Mouse (Mus musculus): ENCODE measurements around the gene Pacsin3. TPM values are rescaled to one million over a fixed set of nuclear protein-coding genes. Genes with fewer than 3 reads are reported as not detected.
A peak's percentile ranks its signal among the peaks of the same experiment; 100 is the strongest.
"Not testable (repeated sequence)": the region's sequence is repeated elsewhere in the genome, so short reads cannot be mapped to it uniquely, and the experiment has no call there.

The Pacsin3 gene
- polyA plus RNA-seq, 1 experiment: 3.9 TPM

GRCm38 (mm10) chr2:91236601-91237510, 18.9 kb upstream of the Pacsin3 start, which contains the start of gene Ddb2:
Gene Ddb2, minus strand, starts transcription at chr2:91236982.
- Histone ChIP-seq H3K4me1 (ENCODE audit: control insufficient read depth, insufficient read depth, low read length) (peaks cover 6% of the 10 kb centered on the region; the same call in 1 of the 2 replicates), H3K36me3 (ENCODE audit: control insufficient read depth, insufficient read depth, low read length) (no peaks in the 10 kb centered on the region)
- TF ChIP-seq CTCF (IDR thresholded peaks at IDR 0.05; ENCODE audit: control insufficient read depth, insufficient read depth, insufficient replicate concordance, low read depth, low read length) (no peak), POLR2A (IDR thresholded peaks at IDR 0.05; ENCODE audit: control insufficient read depth, low read depth, low read length) (peak; percentile 46; the same call in 1 of the 2 replicates)

GRCm38 (mm10) chr2:91237511-91238080, 18.2 kb upstream of the Pacsin3 start:
- not testable (repeated sequence) for H3K27ac ChIP-seq (ENCODE audit: control insufficient read depth, insufficient read depth, low read depth, low read length); H3K36me3 ChIP-seq (ENCODE audit: control insufficient read depth, insufficient read depth, low read length); H3K27me3 ChIP-seq (ENCODE audit: control insufficient read depth, insufficient read depth, low read length); H3K4me1 ChIP-seq (ENCODE audit: control insufficient read depth, insufficient read depth, low read length)
- H3K4me3 ChIP-seq (ENCODE audit: control insufficient read depth, low read depth, low read length): peak overlapping the region; percentile 89

More at GRCm38 (mm10) chr2:91236601-91237510, 18.9 kb upstream of the Pacsin3 start, which contains the start of gene Ddb2:
- Histone ChIP-seq H3K27me3 (ENCODE audit: control insufficient read depth, insufficient read depth, low read length) (no peaks in the 10 kb centered on the region), H3K4me3 (ENCODE audit: control insufficient read depth, low read depth, low read length) (peak within 1 kb of the TSS; percentile 96), H3K27ac (ENCODE audit: control insufficient read depth, insufficient read depth, low read depth, low read length) (peak within 1 kb of the TSS; percentile 94)

- Histone ChIP-seq H3K4me1 (ENCODE audit: control insufficient read depth, insufficient read depth, low read length) (no peaks in the 10 kb centered on the region), H3K36me3 (ENCODE audit: control insufficient read depth, insufficient read depth, low read length) (no peaks in the 10 kb centered on the region), H3K27me3 (ENCODE audit: control insufficient read depth, insufficient read depth, low read length) (no peaks in the 10 kb centered on the region), H3K4me3 (ENCODE audit: control insufficient read depth, low read depth, low read length) (no peak overlapping the region), H3K27ac (ENCODE audit: control insufficient read depth, insufficient read depth, low read depth, low read length) (no peak overlapping the region)
- TF ChIP-seq CTCF (IDR thresholded peaks at IDR 0.05; ENCODE audit: control insufficient read depth, insufficient read depth, insufficient replicate concordance, low read depth, low read length): no peak
- no peak for TF ChIP-seq POLR2A (IDR thresholded peaks at IDR 0.05; ENCODE audit: control insufficient read depth, low read depth, low read length)
Measured at GRCm38 (mm10) chr2:91242547-91242946, 13.2 kb upstream of the Pacsin3 start.

GRCm38 (mm10) chr2:91243416-91243815, 12.3 kb upstream of the Pacsin3 start:
- H3K4me3 ChIP-seq (ENCODE audit: control insufficient read depth, low read depth, low read length): no peak overlapping the region
- no peak for TF ChIP-seq POLR2A (IDR thresholded peaks at IDR 0.05; ENCODE audit: control insufficient read depth, low read depth, low read length)
- no peak for TF ChIP-seq CTCF (IDR thresholded peaks at IDR 0.05; ENCODE audit: control insufficient read depth, insufficient read depth, insufficient replicate concordance, low read depth, low read length)
- H3K27ac ChIP-seq (ENCODE audit: control insufficient read depth, insufficient read depth, low read depth, low read length): no peak overlapping the region
- H3K36me3 ChIP-seq (ENCODE audit: control insufficient read depth, insufficient read depth, low read length): no peaks in the 10 kb centered on the region
- no peaks in the 10 kb centered on the region for H3K27me3 ChIP-seq (ENCODE audit: control insufficient read depth, insufficient read depth, low read length)
- H3K4me1 ChIP-seq (ENCODE audit: control insufficient read depth, insufficient read depth, low read length): no peaks in the 10 kb centered on the region

- TF ChIP-seq CTCF (IDR thresholded peaks at IDR 0.05; ENCODE audit: control insufficient read depth, insufficient read depth, insufficient replicate concordance, low read depth, low read length): no peak
- Histone ChIP-seq H3K4me1 (ENCODE audit: control insufficient read depth, insufficient read depth, low read length) (no peaks in the 10 kb centered on the region), H3K36me3 (ENCODE audit: control insufficient read depth, insufficient read depth, low read length) (no peaks in the 10 kb centered on the region), H3K27me3 (ENCODE audit: control insufficient read depth, insufficient read depth, low read length) (no peaks in the 10 kb centered on the region), H3K27ac (ENCODE audit: control insufficient read depth, insufficient read depth, low read depth, low read length) (no peak overlapping the region), H3K4me3 (ENCODE audit: control insufficient read depth, low read depth, low read length) (no peak overlapping the region)
Measured at GRCm38 (mm10) chr2:91244557-91245228, 11.1 kb upstream of the Pacsin3 start.

- H3K4me1 ChIP-seq (ENCODE audit: control insufficient read depth, insufficient read depth, low read length): no peaks in the 10 kb centered on the region
- no peaks in the 10 kb centered on the region for H3K27me3 ChIP-seq (ENCODE audit: control insufficient read depth, insufficient read depth, low read length)
- no peaks in the 10 kb centered on the region for H3K36me3 ChIP-seq (ENCODE audit: control insufficient read depth, insufficient read depth, low read length)
- no peak overlapping the region for H3K4me3 ChIP-seq (ENCODE audit: control insufficient read depth, low read depth, low read length)
- no peak for TF ChIP-seq POLR2A (IDR thresholded peaks at IDR 0.05; ENCODE audit: control insufficient read depth, low read depth, low read length)
- TF ChIP-seq CTCF (IDR thresholded peaks at IDR 0.05; ENCODE audit: control insufficient read depth, insufficient read depth, insufficient replicate concordance, low read depth, low read length): no peak
- H3K27ac ChIP-seq (ENCODE audit: control insufficient read depth, insufficient read depth, low read depth, low read length): no peak overlapping the region
Measured at GRCm38 (mm10) chr2:91248366-91248765, 7.4 kb upstream of the Pacsin3 start.

GRCm38 (mm10) chr2:91252001-91252400, 3.8 kb upstream of the Pacsin3 start:
- Histone ChIP-seq H3K4me1 (ENCODE audit: control insufficient read depth, insufficient read depth, low read length) (peaks cover 3% of the 10 kb centered on the region), H3K4me3 (ENCODE audit: control insufficient read depth, low read depth, low read length) (no peak overlapping the region), H3K27me3 (ENCODE audit: control insufficient read depth, insufficient read depth, low read length) (no peaks in the 10 kb centered on the region), H3K27ac (ENCODE audit: control insufficient read depth, insufficient read depth, low read depth, low read length) (no peak overlapping the region), H3K36me3 (ENCODE audit: control insufficient read depth, insufficient read depth, low read length) (no peaks in the 10 kb centered on the region)
- TF ChIP-seq POLR2A (IDR thresholded peaks at IDR 0.05; ENCODE audit: control insufficient read depth, low read depth, low read length): no peak
- no peak for TF ChIP-seq CTCF (IDR thresholded peaks at IDR 0.05; ENCODE audit: control insufficient read depth, insufficient read depth, insufficient replicate concordance, low read depth, low read length)
